Mouse (Mus musculus): ENCODE data around the gene Lbh.

Lbh gene

DNA sequence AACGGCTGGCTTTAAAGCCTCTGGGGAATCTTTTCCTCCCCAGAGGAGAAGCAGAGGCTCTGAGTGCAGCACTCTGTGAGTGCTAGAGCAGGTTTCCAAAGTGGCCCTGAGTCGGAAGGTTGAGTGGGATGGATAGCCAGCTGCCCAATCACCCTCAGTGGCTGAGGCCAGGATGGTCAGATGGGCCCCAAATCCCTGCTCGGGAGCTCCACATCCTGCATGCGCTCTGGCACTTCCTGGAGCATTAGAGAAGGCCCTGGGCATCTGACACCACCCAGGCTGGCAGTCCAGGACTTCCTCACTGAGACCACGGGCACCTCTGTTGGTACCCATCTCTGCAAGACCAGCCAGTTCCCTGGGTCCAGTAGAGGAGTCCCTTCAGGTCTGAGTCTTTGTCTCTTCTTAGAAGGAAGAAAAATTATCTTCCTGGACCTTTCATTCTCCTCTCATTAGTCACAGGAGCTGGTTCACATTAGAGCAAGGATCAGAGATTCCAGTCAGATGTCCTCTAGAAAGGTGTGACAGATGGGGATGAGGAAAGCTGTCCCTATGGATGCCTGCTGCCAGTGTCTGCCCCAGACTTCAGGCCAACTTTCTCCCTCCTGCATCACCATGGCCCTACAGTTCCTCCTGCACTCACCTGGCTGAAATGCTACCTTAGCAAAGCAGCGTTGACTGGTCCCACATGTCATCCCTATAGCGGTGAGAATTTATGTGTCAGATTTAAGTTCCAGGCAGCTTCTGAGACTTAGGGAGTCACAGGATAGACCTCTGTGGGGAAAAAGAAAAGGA is 8.8 kb upstream of the Lbh start:
- DNase-seq (ENCODE audit: low spot score in 2 of 2), result peak in 1 of 2 experiments; percentile 6

DNA sequence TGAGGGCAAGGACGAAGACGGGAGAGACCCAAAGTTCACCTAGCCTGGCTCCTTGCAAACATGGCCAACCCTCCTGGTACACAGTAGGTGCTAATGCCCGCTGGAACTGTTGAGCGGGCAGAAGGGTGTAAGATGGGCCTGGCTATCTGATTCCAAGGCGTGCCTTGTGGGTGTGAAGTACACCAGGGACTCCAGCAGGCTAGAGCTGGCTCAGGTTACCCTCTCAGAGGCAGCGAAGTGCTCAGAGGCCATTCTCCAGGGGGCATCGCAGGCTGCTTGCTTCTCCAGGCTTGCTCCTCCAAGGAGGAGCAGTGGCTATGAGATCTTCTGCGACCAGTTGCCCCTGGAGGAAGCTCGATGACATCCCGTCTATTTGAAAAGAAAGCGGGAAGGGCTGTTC is 6.8 kb upstream of the Lbh start:
- peak in 1 of 2 experiments; percentile 15 for DNase-seq (ENCODE audit: low spot score in 2 of 2)

DNA sequence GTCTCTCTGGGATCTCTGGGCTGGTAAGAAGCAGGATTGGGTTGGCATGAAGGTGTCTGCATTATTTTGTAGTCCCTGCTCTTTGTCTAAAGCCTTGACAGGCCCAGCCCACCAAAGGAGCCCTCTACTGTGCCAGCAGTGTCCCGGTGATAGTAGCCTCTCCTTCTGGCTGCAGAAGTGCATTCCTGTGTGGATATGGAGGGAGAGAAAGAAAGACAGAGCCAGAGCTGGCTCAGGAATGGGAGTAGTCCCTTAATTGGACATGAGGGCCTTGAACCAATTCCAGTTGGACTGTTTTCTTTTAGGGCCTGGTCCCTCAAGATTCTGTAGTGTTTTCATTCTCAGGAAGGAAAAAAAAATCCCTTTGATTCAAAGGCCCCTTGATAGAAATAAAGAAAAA is 6.4 kb upstream of the Lbh start:
- peak in 1 of 2 experiments; percentile 16 for DNase-seq (ENCODE audit: low spot score in 2 of 2)

DNA sequence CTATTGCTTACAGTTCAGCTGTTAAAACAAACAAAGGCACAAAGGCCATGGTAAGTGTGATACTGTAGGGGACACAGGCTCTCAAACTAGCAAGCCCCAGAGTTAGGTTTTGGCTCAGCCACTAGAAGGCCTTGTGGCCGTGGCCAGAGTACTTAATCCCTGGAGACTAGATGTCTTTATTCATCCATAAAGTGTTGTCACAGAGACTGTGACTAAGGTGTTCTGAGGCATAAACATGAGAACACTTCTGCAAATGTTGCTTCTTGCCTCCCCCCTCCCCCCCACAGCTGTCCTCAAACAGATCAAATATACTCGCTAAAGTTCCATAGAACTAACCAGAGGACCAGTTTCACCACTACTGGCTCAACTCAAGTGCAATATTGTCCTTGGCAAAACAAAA is 4.0 kb upstream of the Lbh start:
- DNase-seq (ENCODE audit: low spot score in 2 of 2), result no peak

DNA sequence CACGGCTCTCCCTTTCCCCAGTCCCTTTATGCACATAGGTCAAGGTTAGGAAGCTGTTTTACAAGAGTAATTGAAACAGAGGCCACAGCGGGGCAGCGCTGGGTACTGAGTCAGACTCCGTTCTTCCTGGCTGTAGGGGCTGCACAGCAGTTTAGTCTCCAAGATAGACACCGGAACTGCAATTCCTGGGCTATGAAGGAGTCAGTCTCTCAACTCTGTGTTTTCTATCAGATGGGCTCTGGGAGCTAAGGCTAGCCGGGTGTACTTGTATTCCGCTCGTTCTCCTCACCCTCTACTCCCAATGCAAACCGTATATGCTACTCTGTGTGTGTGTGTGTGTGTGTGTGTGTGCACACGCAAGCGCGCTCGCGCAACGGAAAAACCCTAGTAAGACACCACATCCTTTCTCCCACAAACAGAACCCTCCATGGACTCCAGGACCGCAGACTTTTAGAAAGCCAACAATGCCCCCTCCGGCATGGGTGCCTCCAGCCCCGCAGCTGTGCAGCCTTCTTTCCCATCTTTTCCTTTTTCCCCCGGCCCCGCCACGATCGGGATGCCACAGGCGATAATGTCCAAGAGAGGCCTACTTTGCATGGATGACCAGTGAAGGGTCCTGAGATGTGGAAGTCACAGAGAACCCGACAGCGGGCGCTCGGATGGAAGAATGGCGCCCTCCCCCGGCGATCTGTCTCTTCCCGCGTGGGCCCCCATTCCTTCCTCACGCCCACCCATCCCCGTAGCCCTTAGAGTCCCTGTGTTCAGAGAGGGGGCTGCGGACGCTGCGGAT is 669 bp upstream of the Lbh start:
- DNase-seq (ENCODE audit: low spot score in 2 of 2), result peak; percentile 67 to 70

DNA sequence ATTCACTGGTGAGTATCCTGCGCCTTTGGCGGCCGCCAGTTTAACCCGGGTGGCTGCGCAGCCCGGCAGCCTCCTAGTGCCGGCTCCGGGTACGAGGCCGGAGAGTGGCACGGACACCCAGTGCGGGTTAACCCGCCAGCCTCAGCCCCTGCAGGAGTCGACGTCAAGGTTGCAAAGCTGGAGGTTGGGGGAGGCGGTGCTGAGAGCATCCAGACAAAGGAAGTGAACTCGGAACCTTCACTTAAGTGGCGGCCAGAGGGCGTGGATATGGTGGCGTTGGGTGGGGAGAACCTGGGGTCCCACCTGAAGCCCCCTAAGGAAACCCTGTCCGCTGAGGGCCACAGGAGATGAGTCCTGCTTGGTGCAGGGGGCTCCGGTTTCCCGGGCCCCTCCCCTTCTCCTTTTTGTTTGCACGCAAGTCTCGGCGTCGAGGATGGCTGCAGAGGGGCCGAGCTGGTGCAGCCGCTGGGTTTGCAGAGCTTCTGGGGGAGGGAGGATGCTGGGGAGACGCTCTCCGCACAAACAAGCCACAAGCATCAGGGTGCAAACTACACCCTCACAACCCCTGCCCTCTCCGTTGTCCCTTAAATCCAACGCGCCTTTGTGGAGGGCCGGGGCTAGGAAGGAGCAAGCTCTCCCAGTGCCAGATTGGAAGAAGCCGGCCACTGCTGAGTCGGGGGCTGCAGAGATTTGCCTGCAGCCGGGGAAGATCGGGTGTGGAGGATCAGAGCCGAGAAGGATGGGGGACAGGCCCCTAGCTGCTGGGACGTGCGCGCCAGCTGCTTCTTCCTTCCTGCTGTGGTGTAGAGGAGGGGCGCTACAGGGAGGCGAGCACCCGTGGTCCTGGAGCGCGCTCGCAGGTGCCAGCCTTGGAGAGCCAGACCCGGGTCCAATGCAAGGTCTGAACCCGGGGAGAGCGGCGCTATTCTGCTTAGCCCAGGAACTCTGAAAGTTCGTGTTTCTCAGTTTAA is 751 bp downstream of the Lbh start:
- peak; percentile 63 to 67 for DNase-seq (ENCODE audit: low spot score in 2 of 2)

DNA sequence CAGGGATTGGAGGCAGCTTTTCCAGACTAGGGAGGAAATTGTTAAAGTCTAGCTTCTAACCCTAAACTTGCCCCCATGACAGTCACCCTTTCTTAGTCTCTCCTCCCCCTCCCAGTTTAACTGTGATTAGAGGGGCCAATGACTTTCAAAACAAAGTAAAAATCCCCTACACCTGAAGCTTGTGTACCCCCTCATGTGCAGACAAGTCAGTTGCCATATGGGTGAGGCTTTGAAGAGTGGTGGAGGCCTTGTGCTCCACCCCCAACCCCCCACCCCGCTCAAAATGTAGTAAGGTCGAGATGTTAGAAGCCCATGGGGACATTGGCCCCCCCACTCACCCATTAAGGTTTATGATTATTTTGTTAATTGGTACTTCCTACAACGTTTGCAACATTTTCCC is 1.5 kb downstream of the Lbh start:
- DNase-seq (ENCODE audit: low spot score in 2 of 2), result peak in 1 of 2 experiments; percentile 10

DNA sequence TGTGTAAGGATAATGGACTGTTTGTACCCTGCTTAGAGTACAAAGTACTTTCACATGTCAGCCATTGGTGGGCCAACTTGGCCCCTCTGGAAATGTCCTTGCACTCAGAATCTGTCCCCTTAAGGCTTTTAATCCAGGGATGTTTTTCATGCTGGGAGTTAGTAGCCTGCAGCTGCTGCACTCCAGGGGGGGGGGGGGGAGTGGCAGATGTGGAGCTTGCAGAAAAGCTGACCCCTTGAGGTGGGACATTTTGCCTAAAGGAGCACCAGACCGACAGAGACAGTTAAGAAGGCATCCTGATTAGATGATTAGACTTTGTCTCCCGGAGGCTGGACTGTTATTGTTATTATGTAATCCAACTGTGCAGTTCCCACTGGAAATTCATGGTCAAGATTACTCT is 2.3 kb downstream of the Lbh start:
- DNase-seq (ENCODE audit: low spot score in 2 of 2), result peak in 1 of 2 experiments; percentile 17

DNA sequence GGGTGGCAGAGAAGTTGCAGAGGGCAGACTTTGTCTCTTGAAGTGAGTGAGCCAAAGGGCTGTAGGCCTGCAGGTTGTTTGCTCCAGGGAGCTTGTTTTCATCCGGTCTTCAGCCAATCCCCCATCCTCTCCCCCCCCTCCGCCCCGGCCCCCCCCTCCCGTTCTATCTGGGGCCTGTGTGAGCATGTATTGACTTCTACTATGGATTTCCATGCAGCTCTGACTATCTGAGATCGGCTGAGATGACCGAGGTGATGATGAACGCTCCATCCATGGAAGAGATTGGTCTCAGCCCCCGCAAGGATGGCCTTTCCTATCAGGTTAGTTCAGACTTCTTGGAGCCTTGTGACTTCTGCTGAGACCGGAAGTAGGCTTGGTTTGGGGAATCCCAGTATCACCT is 2.9 kb downstream of the Lbh start:
- DNase-seq (ENCODE audit: low spot score in 2 of 2), result no peak

DNA sequence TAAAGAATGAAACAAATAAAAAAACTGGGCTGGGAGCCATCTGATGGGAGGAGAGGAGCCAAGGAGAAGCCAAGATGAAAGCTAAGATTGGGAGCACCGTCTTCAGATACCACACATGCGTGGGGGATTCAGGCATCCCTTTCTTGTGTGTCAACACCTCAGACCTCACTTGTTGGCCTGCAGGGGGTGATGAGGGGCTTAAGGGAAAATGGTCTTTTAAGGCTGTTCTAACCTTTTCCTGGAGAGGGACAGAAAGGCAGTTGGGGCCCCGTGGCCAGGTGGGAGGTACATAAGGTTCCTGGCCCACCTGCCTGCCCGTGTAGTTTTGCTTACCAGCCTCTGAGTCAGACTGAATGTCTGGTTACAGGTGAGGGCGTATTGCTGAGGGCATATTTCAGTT is 4.1 kb downstream of the Lbh start:
- DNase-seq (ENCODE audit: low spot score in 2 of 2), result no peak

DNA sequence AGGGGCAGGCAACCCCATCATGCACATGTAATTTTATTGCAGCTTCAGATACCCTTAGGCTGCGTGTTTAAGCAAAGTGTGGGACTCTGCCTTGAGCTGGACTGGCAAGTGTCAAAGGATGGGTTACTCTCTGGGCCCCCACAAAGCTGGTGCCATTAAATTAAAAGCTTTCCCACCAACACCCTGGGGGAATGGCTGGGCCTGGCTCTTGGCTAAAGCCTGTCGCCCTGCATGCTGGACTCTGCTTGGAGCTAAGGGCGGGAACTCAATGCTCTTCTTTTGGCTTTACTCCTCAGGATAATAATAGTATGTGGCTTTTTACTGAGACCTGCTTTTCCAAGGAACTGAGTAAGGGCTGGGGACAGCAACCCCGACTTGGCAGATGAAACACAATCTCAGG is 5.2 kb downstream of the Lbh start:
- DNase-seq (ENCODE audit: low spot score in 2 of 2), result no peak

DNA sequence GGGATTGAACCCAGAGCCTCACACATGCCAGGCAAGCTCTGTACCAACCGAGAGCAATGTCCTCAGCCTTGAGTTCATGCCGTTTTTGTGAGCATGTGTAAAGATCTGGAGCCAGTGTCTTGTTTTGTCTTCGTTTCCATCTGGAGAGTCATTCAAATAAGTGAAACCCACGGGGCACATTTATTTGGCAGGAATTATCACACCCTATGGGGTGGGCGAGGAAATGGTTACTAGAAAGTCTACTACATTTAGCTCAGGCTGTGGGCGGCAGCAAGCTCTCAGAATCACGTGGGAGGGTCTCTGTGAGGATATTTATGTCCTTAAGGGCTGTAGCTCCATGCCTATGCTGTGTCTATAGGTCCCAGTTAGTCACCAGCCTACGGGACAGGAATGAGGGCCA is 6.2 kb downstream of the Lbh start:
- peak; percentile 72 to 88 for DNase-seq (ENCODE audit: low spot score in 2 of 2)

DNA sequence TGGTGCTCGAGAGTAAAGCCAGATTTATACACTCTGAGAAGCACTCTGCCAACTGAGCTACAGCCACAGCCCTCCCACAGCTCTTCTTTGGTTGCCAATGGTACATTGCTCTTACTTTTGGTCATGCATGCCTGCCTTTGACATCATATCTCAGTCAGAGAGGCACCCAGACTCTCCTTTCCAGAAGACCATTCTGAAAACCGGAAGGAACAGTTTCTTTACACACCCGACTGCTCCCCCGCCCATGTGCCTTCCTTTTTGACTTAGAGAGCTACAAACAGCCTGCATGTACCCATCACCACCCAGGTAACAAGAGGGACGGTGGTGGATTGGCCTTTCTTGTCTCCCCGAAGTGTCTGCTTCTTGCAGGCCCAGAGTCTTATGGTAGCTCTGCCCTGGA is 7.0 kb downstream of the Lbh start:
- no peak for DNase-seq (ENCODE audit: low spot score in 2 of 2)

DNA sequence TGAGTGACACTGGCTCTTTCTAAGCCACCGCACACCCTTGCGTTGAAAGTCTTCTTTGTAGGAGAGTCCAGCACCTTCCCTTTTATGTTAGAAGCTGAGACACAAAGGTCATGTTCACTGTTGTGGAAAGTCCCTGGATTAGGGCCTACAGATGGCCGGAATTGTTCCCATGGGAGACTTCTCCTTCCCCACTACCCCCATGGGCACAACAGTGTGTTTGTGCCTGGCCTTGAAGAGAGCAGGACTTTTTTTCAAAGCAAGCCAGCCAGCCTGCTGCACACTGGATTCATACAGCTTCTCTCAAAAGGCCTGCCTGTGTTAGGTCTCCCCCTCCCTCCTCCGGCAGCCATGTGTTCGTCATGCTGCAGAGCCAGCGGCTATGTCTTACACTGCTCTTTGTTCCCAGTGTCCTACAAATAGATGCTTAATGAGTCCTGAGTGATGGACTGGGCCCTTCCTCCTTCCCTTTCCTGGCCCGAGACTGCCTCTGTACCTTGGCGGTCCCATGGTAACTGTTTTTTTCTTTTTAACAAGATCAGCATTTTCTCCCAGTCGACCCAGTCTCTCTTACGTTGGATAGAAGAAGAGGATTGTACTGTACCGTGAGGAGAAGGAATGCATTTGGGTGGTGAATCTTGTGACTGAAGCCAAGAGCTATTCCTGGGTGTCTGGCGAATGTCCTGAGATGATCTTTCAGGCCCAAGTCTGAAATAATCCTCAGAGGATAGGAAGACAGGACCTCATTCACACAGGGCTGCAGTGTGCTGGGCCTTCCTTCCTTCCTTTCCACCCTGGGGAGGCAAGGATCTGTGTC is 7.9 kb downstream of the Lbh start:
- peak; percentile 83 to 93 for DNase-seq (ENCODE audit: low spot score in 2 of 2)

DNA sequence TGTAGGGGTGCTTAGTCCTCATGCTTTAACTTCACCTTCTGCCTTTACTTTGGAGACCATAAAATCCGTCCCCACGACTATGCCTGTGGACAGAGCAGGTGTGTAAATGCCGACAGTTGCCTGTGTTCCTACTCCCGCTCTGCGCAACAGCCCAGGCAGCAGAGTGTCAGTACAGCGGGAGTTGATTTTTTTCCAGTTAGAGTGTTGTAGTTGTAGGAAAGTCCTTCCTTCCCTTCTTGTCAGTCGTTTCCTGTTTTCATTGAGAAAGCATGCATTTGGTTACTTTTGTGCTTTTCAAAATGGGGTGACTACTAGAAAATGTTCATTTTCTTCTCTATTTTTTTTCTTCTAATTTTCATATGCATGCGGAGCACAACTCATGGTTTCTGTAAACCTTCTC is 8.9 kb downstream of the Lbh start:
- no peak for DNase-seq (ENCODE audit: low spot score in 2 of 2)

DNA sequence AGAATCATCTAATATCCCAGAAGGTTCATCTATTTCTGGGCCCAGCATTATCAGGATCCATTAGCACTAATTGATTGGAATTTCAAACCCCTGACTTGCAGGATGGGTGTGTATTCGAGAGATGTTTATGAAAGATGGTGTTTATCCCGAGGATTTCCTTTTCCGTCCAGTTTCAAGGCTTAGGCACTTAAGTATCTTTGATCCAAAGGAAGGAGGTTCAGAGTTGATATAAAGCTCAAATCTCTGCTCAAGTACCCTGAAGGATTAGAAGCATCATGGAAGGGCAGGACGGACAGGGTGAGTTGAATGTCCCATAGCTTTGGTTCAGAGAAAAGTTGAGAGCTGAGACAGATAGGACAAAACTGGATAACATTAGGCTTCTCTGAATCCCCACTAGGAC is 15.0 kb downstream of the Lbh start:
- DNase-seq (ENCODE audit: low spot score in 2 of 2), result no peak

DNA sequence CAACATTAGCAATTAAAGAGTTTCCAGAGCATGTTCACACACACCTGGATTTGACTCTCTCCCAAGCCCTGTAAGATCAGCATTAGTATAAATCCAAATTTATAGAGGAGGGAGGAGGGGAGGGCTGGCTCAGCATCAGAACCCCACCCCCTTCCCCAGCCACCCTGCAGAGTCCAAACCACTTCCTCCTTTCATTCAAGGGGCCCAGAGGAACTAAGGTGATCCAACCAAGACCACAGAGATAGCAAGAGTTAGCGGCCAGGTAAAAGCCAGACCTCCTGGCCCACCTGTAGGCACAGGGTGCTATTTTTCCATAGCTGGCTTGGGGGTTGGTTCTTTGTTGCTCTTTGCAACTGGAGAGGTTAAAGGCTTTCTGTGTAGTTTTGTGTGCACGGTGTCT is 16.0 kb downstream of the Lbh start:
- no peak for DNase-seq (ENCODE audit: low spot score in 2 of 2)

DNA sequence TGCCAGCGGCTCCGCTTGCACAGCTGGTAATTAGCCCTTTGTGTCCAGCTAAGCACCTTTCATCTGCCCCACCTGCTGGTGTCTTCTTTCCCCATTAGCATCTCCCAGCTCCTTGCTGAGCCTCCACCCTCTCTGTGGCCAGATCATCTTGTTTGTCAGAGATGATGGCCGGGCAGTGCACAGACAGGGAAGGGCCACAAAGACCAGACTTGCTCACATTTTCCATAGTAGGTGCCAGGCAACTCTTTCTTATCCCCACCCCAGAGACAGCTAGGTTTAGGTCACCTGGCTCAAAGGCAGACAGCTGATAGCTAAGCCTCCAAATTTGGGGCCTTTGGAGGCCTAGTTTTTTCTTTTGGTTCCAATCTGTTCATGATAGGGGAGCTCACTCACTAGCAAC is 16.5 kb downstream of the Lbh start:
- no peak for DNase-seq (ENCODE audit: low spot score in 2 of 2)

DNA sequence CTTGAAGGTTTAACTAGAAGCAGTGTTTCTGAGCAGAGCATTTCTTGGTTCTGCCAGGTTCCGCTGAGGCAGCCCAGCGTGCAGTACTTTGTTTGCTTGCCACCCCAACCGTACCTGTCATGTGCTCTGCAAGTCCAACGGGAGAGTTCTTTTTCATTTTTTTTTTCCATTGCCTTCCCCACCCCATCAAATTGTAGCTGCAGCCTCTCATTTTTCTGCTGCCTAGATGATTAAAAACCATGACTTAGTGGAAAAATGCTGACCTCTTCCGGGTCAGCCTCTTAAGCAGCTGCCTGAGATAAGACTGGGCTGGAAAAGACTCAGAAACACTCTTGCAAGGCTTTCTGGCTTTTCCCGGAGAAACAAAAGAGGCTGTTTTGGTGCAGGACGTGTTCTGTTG is 17.8 kb downstream of the Lbh start:
- DNase-seq (ENCODE audit: low spot score in 2 of 2), result no peak

DNA sequence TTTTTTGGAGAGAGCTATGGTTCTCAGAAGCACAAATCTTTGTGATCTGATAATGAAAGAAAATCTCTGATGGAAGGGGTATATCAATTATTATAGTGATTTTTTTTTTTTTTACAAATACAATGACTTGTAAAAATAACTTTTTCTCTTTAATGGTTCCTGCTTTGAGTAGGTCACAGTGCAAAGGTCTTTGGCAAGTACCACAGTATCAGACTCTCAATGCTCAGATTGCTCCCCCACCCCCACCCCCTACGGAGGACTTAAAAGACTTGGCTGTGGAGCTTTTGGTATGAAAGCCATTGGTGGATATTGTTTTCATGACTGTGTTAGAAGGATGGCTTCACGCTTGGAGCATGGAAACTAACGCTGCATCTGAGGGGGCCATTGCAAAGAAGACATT is 18.2 kb downstream of the Lbh start:
- no peak for DNase-seq (ENCODE audit: low spot score in 2 of 2)

DNA sequence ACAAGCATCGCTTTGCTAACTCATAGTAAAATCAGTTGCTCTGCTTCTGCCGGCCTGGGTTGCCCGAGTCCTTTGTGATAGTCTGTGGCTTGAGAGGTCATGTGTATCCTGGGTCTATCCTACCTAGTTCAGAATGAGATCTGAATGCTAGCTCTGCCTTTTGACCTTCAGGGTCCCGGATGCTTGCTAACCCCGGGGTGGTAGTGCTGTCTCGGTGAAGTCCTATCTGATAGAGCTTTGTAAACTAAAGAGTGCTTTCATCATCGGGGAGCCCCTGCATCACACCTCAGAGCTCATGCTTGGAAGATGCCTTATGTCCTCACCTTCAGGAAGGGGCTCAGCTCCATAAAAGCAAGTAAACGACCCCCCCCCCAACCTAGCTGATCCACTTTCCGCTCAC is 19.1 kb downstream of the Lbh start:
- no peak for DNase-seq (ENCODE audit: low spot score in 2 of 2)

Data from right cerebral cortex, postnatal 10 days (tissue).